Mouse (Mus musculus): ENCODE data around the gene Fam193a. TPM values are rescaled to one million over a fixed set of nuclear protein-coding genes. Genes with fewer than 3 reads are reported as not detected.

The Fam193a gene
- total and polyA plus RNA-seq, 3 experiments, result 17.4 to 74.9 (median 24.3) TPM

GRCm38 (mm10) chr5:34434241-34434640 lies 64.5 kb downstream of the Fam193a start:
- TF ChIP-seq GATA1 (IDR thresholded peaks at IDR 0.05; ENCODE audit: borderline replicate concordance, low read length), result no peak
- no peaks in the 10 kb centered on the region; the same call in 1 of the 2 replicates for H3K4me1 ChIP-seq (ENCODE audit: insufficient read depth, low read depth, low read length)
- no peaks in the 10 kb centered on the region for H3K27me3 ChIP-seq (ENCODE audit: insufficient read depth, low read length)
- no peak overlapping the region for H3K4me3 ChIP-seq (ENCODE audit: low read depth, low read length)
- no peaks in the 10 kb centered on the region for H3K9me3 ChIP-seq (replicated peaks)
- H3K36me3 ChIP-seq (replicated peaks), result peaks cover 87% of the 10 kb centered on the region
- no peak for ATAC-seq (ENCODE audit: extremely low read depth, insufficient number of reproducible peaks, low FRiP score, poor library complexity, severe bottlenecking)
- DNase-seq (ENCODE audit: low spot score), result no peak

DNA sequence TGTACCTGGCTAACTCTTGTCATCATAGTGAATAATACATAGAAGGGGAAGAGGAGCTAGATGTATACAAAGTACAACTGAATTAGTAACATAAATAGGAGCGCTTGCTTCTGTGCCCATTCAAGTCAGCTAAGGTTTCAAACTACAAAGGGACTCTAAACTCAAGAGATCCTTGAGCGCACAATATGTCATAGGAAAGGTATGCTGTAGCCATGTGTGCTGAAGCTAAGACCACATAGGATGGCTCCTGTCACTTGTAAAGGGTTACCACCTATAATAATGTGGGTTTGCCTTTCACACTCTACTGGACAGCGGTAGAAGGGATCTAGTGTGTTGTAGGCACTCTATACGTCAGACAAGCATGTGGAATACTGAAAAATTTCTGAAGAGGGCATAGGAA lies 68.3 kb downstream of the Fam193a start:
- ATAC-seq (ENCODE audit: extremely low read depth, insufficient number of reproducible peaks, low FRiP score, poor library complexity, severe bottlenecking) (no peak), DNase-seq (ENCODE audit: low spot score) (no peak)
- Histone ChIP-seq H3K9me3 (replicated peaks) (no peaks in the 10 kb centered on the region), H3K4me3 (ENCODE audit: low read depth, low read length) (no peak overlapping the region), H3K36me3 (replicated peaks) (peaks cover 82% of the 10 kb centered on the region), H3K27me3 (ENCODE audit: insufficient read depth, low read length) (no peaks in the 10 kb centered on the region), H3K4me1 (ENCODE audit: insufficient read depth, low read depth, low read length) (peaks cover 4% of the 10 kb centered on the region; the same call in 1 of the 2 replicates)
- TF ChIP-seq GATA1 (IDR thresholded peaks at IDR 0.05; ENCODE audit: borderline replicate concordance, low read length), result no peak
- no peak for TF ChIP-seq TAL1 (conservative IDR thresholded peaks at IDR 0.05; ENCODE audit: low read depth, low read length)
- no peak for TF ChIP-seq GATA2 (IDR thresholded peaks at IDR 0.05; ENCODE audit: borderline replicate concordance, low read depth, low read length)
- TF ChIP-seq POLR2AphosphoS5 (IDR thresholded peaks at IDR 0.05; ENCODE audit: insufficient replicate concordance, low read depth, low read length), result no peak
- TF ChIP-seq CTCF (IDR thresholded peaks at IDR 0.05; ENCODE audit: low read depth, low read length), result no peak

DNA sequence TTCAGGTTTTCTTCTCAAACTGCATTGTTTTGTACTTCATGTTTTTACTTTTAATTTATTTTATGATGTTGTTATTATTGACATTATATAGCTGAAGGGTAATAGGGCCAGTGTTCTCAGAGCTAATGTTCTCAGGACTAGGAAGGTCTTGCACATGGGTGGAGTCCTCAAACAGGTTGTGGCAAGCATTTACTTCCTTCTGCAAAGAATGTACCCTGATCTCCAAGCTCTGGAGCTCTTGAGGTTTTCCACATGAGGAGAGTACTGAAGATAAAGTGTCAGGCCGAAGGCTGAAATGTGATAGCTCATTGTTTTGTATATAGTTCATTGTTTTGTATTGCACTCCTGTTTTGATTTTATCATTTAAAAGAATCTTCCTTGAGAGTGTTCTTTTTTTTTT lies 68.9 kb downstream of the Fam193a start:
- H3K9me3 ChIP-seq (replicated peaks), result no peaks in the 10 kb centered on the region
- peaks cover 83% of the 10 kb centered on the region for H3K36me3 ChIP-seq (replicated peaks)
- H3K4me3 ChIP-seq (ENCODE audit: low read depth, low read length), result no peak overlapping the region
- TF ChIP-seq CTCF (IDR thresholded peaks at IDR 0.05; ENCODE audit: low read depth, low read length), result no peak
- no peak for TF ChIP-seq POLR2AphosphoS5 (IDR thresholded peaks at IDR 0.05; ENCODE audit: insufficient replicate concordance, low read depth, low read length)
- TF ChIP-seq GATA2 (IDR thresholded peaks at IDR 0.05; ENCODE audit: borderline replicate concordance, low read depth, low read length), result no peak
- TF ChIP-seq GATA1 (IDR thresholded peaks at IDR 0.05; ENCODE audit: borderline replicate concordance, low read length), result no peak
- no peak for TF ChIP-seq TAL1 (conservative IDR thresholded peaks at IDR 0.05; ENCODE audit: low read depth, low read length)
- DNase-seq (ENCODE audit: low spot score) (no peak), ATAC-seq (ENCODE audit: extremely low read depth, insufficient number of reproducible peaks, low FRiP score, poor library complexity, severe bottlenecking) (no peak)
- peaks cover 6% of the 10 kb centered on the region; the same call in 1 of the 2 replicates for H3K4me1 ChIP-seq (ENCODE audit: insufficient read depth, low read depth, low read length)
- no peaks in the 10 kb centered on the region for H3K27me3 ChIP-seq (ENCODE audit: insufficient read depth, low read length)

- no peaks in the 10 kb centered on the region for H3K27me3 ChIP-seq (ENCODE audit: insufficient read depth, low read length)
- no peak for ATAC-seq (ENCODE audit: extremely low read depth, insufficient number of reproducible peaks, low FRiP score, poor library complexity, severe bottlenecking)
- peaks cover 6% of the 10 kb centered on the region; the same call in 1 of the 2 replicates for H3K4me1 ChIP-seq (ENCODE audit: insufficient read depth, low read depth, low read length)
- DNase-seq (ENCODE audit: low spot score), result no peak
- no peaks in the 10 kb centered on the region for H3K9me3 ChIP-seq (replicated peaks)
- peaks cover 83% of the 10 kb centered on the region for H3K36me3 ChIP-seq (replicated peaks)
- TF ChIP-seq TAL1 (conservative IDR thresholded peaks at IDR 0.05; ENCODE audit: low read depth, low read length), result no peak
- H3K4me3 ChIP-seq (ENCODE audit: low read depth, low read length), result no peak overlapping the region
These were observed 70.0 kb downstream of the Fam193a start for GRCm38 (mm10) chr5:34439768-34440167.

- H3K36me3 ChIP-seq (replicated peaks), result peaks cover 89% of the 10 kb centered on the region
- H3K4me3 ChIP-seq (ENCODE audit: low read depth, low read length), result no peak overlapping the region
- H3K9me3 ChIP-seq (replicated peaks), result no peaks in the 10 kb centered on the region
- peaks cover 6% of the 10 kb centered on the region; the same call in 1 of the 2 replicates for H3K4me1 ChIP-seq (ENCODE audit: insufficient read depth, low read depth, low read length)
- no peak for TF ChIP-seq GATA2 (IDR thresholded peaks at IDR 0.05; ENCODE audit: borderline replicate concordance, low read depth, low read length)
- no peak for TF ChIP-seq GATA1 (IDR thresholded peaks at IDR 0.05; ENCODE audit: borderline replicate concordance, low read length)
- no peak for TF ChIP-seq POLR2AphosphoS5 (IDR thresholded peaks at IDR 0.05; ENCODE audit: insufficient replicate concordance, low read depth, low read length)
- TF ChIP-seq TAL1 (conservative IDR thresholded peaks at IDR 0.05; ENCODE audit: low read depth, low read length), result no peak
- TF ChIP-seq CTCF (IDR thresholded peaks at IDR 0.05; ENCODE audit: low read depth, low read length), result no peak
- ATAC-seq (ENCODE audit: extremely low read depth, insufficient number of reproducible peaks, low FRiP score, poor library complexity, severe bottlenecking) (no peak), DNase-seq (ENCODE audit: low spot score) (no peak)
- no peaks in the 10 kb centered on the region for H3K27me3 ChIP-seq (ENCODE audit: insufficient read depth, low read length)
These were observed 72.1 kb downstream of the Fam193a start for GRCm38 (mm10) chr5:34441797-34442196.

GRCm38 (mm10) chr5:34446207-34446606 lies 76.5 kb downstream of the Fam193a start:
- Histone ChIP-seq H3K36me3 (replicated peaks) (peaks cover 72% of the 10 kb centered on the region), H3K27me3 (ENCODE audit: insufficient read depth, low read length) (no peaks in the 10 kb centered on the region), H3K4me3 (ENCODE audit: low read depth, low read length) (no peak overlapping the region), H3K9me3 (replicated peaks) (no peaks in the 10 kb centered on the region), H3K4me1 (ENCODE audit: insufficient read depth, low read depth, low read length) (peaks cover 4% of the 10 kb centered on the region; the same call in 1 of the 2 replicates)
- DNase-seq (ENCODE audit: low spot score) (no peak), ATAC-seq (ENCODE audit: extremely low read depth, insufficient number of reproducible peaks, low FRiP score, poor library complexity, severe bottlenecking) (no peak)
- TF ChIP-seq TAL1 (conservative IDR thresholded peaks at IDR 0.05; ENCODE audit: low read depth, low read length), result no peak
- no peak for TF ChIP-seq GATA1 (IDR thresholded peaks at IDR 0.05; ENCODE audit: borderline replicate concordance, low read length)
- TF ChIP-seq CTCF (IDR thresholded peaks at IDR 0.05; ENCODE audit: low read depth, low read length), result no peak
- TF ChIP-seq POLR2AphosphoS5 (IDR thresholded peaks at IDR 0.05; ENCODE audit: insufficient replicate concordance, low read depth, low read length), result no peak
- no peak for TF ChIP-seq GATA2 (IDR thresholded peaks at IDR 0.05; ENCODE audit: borderline replicate concordance, low read depth, low read length)

DNA sequence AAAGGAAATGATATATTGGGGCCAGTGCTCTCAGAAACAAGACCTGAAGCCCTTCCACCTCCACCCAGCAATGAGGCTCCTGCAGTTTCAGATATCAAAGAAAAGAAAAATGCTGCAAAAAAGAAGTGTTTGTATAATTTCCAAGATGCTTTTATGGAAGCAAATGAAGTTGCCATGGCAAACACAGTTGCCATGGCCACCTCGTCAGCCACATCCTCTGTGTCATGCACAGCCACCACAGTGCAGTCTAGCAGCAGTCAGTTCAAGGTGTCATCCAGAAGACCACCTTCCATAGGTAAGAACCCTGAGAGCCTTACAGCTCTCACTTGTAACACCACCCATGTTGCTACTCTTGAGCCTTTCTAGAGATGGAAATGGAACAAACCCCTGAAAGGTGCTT lies 89.3 kb downstream of the Fam193a start:
- peaks cover 90% of the 10 kb centered on the region for H3K36me3 ChIP-seq (replicated peaks)
- no peak for TF ChIP-seq GATA1 (IDR thresholded peaks at IDR 0.05; ENCODE audit: borderline replicate concordance, low read length)
- no peak for TF ChIP-seq POLR2AphosphoS5 (IDR thresholded peaks at IDR 0.05; ENCODE audit: insufficient replicate concordance, low read depth, low read length)
- TF ChIP-seq CTCF (IDR thresholded peaks at IDR 0.05; ENCODE audit: low read depth, low read length), result no peak
- no peak for TF ChIP-seq GATA2 (IDR thresholded peaks at IDR 0.05; ENCODE audit: borderline replicate concordance, low read depth, low read length)
- TF ChIP-seq TAL1 (conservative IDR thresholded peaks at IDR 0.05; ENCODE audit: low read depth, low read length), result no peak
- H3K9me3 ChIP-seq (replicated peaks), result no peaks in the 10 kb centered on the region
- H3K27me3 ChIP-seq (ENCODE audit: insufficient read depth, low read length), result no peaks in the 10 kb centered on the region
- no peak overlapping the region for H3K4me3 ChIP-seq (ENCODE audit: low read depth, low read length)
- no peak for ATAC-seq (ENCODE audit: extremely low read depth, insufficient number of reproducible peaks, low FRiP score, poor library complexity, severe bottlenecking)
- no peak for DNase-seq (ENCODE audit: low spot score)
- peaks cover 2% of the 10 kb centered on the region; the same call in 1 of the 2 replicates for H3K4me1 ChIP-seq (ENCODE audit: insufficient read depth, low read depth, low read length)

Measured in G1E (cell line).